Mouse (Mus musculus) c-Kit-negative CD71-positive TER-119-positive erythroid progenitor cells, embryonic 14.5 days (primary cell): ENCODE data around the gene Camk2g.
A peak's percentile ranks its signal among the peaks of the same experiment; 100 is the strongest.

Experiments used
- DNase-seq: peaks from one replicate; pipeline ENCODE4 v3.0.0-alpha.2; 2013; ENCODE audit warnings: low read depth, low spot score

Camk2g gene

GRCm38 (mm10) chr14:20702096-20702740, 91.7 kb downstream of the Camk2g start:
- no peak for DNase-seq

- no peak for DNase-seq
Observed at GRCm38 (mm10) chr14:20701554-20701953, 92.3 kb downstream of the Camk2g start.

GRCm38 (mm10) chr14:20700362-20700761, 93.5 kb downstream of the Camk2g start:
- DNase-seq: no peak

- no peak for DNase-seq
Observed at GRCm38 (mm10) chr14:20698515-20698914, 95.4 kb downstream of the Camk2g start.

- no peak for DNase-seq
Observed at GRCm38 (mm10) chr14:20696986-20697385, 96.9 kb downstream of the Camk2g start.

GRCm38 (mm10) chr14:20695761-20696520, 97.9 kb downstream of the Camk2g start:
- DNase-seq: no peak

- peak; percentile 65 for DNase-seq
Observed at GRCm38 (mm10) chr14:20694884-20695760, 98.8 kb downstream of the Camk2g start, which contains the start of gene Fut11. TSS of gene Fut11 (plus strand) at chr14:20694968.

- no peak for DNase-seq
Observed at GRCm38 (mm10) chr14:20694185-20694883, 99.6 kb downstream of the Camk2g start.

GRCm38 (mm10) chr14:20693589-20694101, 100.2 kb downstream of the Camk2g start:
- DNase-seq: no peak

- DNase-seq: no peak
Observed at GRCm38 (mm10) chr14:20691772-20692171, 102.1 kb downstream of the Camk2g start.

GRCm38 (mm10) chr14:20689009-20689408, 104.9 kb downstream of the Camk2g start:
- DNase-seq: no peak

- no peak for DNase-seq
Observed at GRCm38 (mm10) chr14:20686576-20686975, 107.3 kb downstream of the Camk2g start.
